Mouse (Mus musculus) A20 (cell line): ENCODE measurements around the gene Zfp867.

ENCODE experiments used
- DNase-seq: peaks from one replicate; pipeline ENCODE4 v3.0.0-alpha.2; 2011; ENCODE audit warnings: low read depth, low spot score

Gene Zfp867

DNA sequence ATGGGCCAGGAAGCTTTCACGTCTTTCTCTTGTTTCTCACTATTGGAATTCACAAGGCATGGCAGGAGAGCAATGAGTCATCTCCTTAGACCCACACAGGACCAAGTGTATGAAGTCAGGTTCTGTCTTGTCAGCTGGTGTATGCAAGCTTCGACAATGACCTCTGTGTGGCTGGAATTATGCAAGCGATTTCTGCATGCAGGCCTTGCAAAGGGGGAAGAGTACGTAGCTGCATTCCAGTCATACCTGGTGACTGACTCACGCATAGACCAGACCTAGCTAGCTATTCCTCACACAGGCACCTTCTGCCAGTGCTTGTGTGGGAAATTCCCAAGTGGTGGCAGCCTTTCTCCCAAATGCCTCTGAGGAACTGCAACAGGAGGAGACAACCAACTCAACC lies 13.3 kb downstream of the Zfp867 start:
- DNase-seq = no peak

DNA sequence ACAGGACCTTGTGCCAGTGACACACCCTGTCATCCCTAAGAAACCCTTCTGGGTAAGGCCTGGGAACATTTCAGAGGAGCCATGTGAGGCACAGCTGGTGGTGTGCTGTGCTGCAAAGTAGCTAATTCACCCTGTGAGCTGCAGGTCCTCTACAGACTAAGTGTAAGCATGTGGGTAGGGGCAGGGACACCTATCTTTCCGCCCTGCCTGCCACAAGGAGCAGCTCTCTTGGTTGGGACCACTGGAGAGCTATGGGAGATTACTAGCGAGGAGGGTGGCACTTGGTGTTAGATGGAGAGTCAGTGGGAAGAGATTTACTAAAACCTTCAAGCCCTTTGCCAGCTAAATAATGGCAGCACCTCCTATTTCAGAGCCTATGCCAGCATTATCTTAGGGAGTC lies 15.4 kb downstream of the Zfp867 start:
- DNase-seq = no peak

DNA sequence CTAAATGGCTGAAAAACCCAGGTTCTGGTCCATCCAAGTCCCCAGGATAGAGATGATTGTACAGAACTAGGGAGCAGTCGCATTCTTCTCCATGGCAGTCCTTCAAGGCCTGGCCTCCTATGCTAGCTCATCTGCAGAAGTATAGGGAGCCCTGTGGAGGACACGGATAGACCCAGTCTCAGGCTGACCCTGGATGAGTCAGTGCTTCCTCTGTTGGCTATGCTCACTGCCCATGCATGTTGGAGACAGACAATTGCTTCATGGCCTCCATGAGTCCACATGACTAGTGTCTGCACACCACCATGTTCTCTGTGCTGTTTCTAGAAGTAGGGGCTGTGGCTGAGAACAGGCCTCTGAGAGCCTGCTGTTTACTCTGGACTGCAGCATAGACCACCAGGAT lies 15.9 kb downstream of the Zfp867 start:
- DNase-seq = no peak

DNA sequence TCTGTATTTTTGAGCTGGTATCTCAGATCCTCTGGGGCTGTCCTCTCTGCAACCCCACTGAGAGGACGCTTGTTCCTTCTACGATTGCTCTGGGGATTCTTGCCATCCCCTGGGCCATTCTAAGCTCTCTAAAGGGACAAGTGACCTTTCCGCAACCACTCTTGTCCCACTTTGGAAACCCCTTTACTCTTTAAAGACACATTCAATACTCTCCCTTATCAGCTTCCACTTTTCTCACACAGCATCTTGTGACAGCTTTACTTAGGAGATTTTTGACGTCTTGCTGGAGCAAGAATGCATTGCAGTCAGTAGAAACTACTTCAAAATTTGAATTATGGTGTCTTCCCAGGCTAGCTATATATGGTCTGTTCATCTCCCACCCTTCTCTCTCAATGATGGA lies 21.2 kb downstream of the Zfp867 start, which contains the start of gene Snap47:
Snap47 (minus strand) TSS at position 101 of the 400 bp plus-strand sequence.
- no peak for DNase-seq

DNA sequence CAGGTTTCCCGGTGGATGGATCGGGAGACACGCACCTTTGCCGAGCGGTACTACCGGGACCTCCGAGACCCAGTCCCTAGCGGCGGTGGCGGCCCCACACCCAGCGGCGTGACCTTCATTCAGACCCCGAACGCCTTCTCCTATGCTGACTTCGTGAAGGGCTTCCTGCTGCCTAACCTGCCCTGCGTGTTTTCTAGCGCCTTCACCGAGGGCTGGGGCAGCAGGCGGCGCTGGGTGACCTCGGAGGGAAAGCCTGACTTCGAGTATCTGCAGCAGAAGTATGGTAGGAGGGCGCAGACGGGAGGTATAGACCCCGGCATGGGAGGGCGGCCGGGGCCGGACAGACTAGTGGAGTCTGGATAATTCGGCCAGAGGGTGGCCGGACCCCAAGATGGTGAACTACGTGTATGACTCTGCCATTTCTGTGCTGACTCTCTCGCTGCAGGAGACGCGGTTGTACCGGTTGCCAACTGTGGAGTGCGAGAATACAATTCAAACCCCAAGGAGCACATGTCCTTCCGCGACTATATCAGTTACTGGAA lies 22.0 kb downstream of the Zfp867 start:
- DNase-seq = no peak

DNA sequence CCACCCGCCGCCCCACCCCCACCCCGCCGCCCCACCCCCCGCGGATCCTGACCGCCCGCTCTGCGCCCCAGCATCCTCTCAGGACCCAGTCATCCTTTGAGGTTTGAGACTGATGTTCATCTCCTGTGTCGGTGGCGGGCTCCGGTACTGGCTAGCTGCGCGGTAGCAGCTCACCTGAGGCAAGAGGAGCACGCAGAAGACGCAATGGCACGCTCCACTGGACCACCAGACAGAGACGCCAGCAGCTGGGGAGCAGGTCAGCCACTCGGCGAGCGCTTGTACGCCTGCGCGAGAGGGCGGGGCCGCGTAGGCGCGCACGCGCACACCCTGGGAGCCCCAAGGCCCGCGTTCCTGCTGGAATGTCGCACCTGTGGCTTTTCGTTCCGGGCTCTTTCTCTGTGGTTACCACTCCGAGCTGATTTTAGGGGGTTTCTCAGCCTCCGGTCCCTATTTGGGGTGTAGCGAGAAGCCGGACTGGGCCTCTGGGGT lies 22.5 kb downstream of the Zfp867 start, which contains the start of gene Jmjd4:
Jmjd4 (plus strand) TSS at position 305 of the 489 bp plus-strand sequence.
- peak; percentile 93 for DNase-seq

DNA sequence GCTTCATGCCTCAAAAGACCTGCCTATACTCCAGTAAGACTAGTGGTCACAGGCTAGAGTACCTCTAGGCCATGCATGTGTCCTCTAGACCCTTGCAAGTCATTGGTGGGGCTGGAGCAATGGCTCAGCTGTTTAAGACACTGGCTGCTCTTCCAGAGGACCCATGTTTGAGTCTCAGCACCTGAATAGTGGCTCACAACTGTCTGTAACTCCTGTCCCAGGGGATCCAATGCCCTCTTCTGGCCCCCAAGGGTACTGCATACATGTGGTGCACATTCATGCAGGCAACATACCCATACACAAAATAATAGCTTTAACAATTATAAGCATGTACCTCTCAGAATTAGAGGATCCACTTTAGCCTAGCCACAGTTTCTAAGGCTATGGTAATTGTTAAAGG lies 29.2 kb downstream of the Zfp867 start:
- DNase-seq = no peak

DNA sequence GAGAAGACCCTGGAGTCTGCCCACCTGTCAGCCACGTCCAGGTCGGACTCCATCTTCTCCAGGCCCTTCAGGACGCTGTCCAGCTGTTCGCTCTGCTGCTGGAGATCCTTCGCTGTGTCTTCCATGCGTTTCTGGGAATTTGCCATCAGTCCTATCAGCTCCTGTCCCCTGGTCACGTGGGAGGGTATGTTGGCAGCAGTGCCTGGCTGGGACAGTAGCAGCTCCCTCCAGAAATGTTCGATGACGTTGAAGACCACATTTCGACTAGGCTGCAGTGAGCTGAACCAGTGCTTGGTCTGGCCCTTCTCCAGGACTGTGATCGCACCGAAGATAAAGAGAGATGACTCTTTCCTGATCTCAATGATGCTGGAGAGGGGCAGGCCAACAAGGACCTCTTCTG lies 34.3 kb downstream of the Zfp867 start:
- DNase-seq = no peak

DNA sequence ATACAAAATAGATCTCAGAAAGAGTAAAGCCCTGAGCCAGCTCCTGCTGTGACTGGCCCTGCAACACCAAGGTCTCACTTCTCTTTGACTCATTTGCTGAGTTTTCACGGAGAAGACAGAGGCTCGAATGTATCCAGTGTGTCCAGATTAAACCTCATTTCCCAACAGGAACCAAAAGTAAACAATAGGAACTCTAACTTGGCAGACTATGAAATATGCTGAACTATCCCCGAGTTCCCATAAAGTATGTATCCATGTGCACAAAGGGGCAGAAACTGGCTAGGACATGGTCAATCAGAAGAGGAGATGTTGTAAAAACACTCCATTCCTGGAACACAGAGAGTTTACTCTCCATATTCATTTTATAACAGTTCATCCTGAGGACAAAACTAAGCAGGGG lies 40.0 kb downstream of the Zfp867 start:
- DNase-seq = no peak

DNA sequence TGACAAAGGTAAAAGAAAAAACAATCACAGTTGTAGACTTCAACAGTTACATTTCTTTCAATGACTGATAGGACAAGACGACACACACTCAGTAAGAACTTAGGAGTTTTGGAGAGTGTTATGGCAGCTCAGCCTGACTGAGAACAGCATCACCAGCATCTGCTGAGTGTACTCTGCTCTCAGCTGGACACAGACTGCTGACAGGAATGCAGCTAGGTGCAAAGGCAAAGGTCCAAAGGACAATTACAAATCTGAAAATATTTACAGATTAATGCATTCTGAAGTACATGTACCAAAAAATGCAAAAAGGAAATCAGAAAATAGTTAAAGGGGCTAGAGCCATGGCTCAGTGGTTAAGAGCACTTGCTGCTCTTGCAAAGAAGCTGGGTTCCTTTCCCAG lies 42.3 kb downstream of the Zfp867 start:
- DNase-seq = no peak

DNA sequence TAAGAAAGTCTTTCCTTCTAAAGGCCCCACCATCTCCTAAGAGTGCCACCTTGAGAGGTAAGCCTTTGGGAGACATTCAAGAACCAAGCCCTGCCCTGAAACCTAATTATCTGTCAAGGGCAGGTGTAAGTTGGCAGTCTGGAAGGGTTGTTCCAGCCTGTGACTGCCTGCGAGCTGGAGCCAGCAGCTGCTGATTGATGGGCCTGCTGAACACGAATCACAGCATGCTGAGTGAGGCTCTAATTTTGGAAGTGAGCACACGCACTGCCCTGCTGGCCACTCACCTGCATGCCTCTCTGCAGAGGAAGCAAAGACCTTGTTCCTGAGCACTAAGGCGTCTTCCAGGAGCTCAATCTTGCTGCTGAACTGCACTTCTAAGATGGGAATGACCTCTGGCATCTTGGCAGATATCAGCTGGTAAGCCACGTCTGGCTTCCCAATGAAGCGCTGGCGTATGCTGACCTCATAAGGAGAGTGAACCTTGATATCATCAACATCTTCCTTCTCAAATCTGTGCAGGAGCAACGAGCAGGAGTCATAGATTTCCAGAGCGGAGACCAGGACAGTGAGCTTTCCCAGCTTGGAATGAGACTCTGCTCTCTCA lies 44.1 kb downstream of the Zfp867 start:
- DNase-seq = no peak

DNA sequence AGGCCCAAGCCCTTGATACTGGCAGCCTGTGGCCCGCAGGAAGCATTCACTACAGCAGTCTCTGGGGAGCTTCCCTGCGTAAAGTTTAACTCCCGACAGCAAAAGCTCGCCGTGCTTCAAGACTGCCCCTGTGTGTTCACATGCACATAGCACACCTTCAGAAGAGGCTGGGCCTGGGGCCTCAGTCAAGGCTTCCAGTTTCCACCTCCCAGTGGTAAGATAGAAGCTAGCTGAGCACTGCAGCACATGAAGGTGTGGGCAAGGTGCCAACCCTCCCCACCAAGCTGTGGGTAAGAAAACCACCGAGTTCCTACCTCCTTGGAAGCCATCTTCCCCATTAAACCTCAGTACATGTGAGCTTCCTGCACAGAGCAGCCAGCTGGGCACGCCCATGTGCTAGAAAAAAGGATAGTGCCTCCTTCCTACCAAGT lies 46.6 kb downstream of the Zfp867 start:
- no peak for DNase-seq

DNA sequence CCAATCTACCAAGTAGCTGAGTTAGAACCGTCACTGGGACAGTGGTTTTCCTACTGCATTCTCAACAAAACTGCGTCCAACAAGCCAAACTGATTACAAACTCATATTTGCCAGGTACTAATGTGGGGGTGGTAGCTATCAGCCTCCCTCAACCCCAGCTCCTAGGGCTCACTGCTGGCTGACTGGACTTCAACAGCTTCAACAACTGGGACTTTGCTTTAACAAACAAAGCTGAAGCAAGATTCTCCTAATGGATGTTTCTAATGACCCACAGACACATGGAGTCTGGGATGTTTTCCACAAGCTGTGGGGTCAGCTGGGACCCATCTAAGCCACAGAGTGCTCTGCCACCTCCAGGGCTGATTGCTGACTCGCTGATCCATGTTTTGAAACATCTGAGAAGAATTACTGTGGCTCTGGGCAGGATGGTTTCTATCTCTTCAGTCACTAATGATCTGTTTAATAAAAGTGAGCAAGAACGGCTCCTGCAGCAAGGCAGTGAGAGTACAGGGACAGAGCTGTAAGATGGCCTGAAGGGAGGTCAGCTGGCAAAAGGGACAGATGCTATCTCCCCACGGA lies 49.2 kb downstream of the Zfp867 start:
- DNase-seq = no peak

DNA sequence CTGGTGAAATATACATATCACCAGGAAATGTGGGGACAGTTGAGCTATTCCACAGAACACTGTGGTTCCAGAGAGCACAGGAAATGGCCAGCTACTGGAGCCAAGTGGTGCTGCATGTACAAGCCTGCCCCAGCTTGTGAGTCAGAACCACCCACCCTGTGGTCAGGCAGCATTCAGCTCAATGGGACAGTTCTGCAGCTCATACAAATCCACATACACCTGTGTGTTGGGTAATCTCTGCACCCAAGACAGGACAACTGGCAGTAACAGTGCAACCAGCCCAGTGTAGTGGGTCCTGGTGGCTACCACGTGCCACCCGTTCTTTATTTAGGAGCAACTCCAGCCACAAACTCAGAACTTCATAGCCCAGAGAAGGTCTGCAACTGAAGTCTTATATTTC lies 50.3 kb downstream of the Zfp867 start:
- no peak for DNase-seq

DNA sequence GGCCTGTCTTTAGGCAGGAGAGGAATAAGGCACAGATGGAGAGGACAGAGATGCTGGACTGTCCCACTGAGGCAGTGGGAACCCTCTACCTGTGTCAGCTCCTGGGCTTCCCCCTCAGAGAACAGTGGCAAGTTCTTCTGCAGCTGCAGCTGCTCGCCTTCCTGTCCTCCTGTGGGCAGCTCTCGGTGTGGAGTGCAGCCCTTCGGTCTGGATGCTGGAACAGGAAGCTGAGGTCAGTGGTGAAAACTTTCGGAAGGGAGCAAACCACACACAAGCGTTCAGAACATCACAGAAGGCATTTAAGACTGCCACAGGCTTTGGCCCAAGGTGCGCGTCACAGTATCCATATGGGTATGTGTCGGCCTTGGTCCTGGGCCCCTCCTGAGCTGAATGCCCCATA lies 50.8 kb downstream of the Zfp867 start:
- no peak for DNase-seq

DNA sequence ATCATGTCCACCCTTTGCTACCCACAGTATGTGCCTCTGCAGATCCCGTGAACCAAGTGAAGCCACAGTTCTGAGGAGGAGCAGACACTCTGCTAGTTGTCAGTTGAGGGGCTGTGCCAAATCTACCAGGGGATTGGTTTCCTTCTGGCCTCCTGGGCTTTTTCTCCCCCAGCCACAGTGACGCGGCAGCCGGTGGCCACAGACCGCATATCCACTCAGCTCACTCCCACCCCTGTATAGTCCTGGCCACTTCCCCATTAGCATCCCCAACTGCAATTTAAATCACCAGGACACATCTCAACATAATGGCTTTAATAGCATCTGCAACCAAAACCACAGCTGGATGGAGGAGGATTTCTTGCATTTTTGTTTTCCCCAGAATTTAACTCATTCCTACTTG lies 53.6 kb downstream of the Zfp867 start:
- no peak for DNase-seq

DNA sequence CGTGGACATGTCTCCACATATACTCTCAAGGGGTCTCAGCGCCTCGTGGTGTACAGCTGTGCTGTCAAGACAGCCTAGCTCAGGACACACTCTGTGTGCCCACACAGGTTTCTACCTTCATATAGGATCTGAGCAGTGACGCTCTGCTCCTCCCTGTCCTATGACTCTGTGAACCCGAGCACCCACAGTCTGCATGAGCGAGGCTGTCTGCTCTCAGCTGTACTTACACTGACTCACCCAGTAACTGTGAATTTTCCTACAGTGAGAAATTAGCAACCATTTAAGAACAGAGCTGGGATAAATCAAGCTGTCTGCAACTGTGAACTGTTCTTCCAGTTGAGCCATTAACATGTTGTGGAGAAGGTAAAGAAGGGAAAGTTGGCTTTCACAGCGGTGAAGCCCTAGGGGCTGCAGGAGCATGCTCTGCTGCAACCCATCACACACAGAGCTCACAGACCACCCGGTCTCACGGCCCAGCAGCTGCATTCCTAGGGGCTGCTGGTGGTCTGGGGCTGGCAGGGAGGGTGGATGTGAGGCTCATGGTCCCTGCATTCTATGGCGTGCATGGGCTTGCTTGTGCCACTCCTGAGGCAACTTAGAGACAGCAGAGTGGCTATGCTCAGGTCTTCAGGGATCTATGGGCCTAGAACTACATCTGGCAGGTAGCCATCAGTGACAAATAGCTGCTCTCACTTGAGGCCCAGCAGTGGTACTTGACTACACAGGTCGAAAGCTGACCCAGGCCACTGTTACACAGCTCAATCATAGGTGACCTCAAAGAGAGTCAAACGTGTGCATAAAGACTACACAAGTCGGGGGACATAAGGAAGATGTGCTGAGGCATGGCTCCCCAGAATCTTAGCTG lies 59.0 kb downstream of the Zfp867 start:
- no peak for DNase-seq

DNA sequence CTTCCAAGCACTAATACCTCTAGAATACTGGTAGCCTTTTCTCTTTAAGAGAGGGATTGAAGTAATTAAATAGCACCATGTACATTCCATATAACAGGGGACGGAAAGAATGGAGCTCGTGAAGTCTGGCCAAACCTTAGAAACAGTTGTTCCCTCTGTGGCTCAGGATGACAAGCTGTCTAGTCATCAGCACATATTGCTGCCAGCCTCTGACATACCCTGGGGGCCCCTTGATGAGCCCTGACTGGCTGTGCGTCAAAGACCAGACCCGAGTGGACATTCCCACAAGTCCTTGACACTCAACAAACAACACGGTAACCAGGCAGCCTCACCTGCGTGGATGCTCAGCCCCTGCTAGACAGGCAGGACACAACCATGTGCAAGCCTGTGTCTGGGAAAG lies 60.2 kb downstream of the Zfp867 start:
- DNase-seq = no peak
